Mouse (Mus musculus): ENCODE measurements around the gene Inpp4b. TPM values are rescaled to one million over a fixed set of nuclear protein-coding genes. Genes with fewer than 3 reads are reported as not detected.
"Not testable (repeated sequence)": the region's sequence is repeated elsewhere in the genome, so short reads cannot be mapped to it uniquely, and the experiment has no call there.

Gene Inpp4b
- polyA plus RNA-seq, 1 experiment from 2014 or later = 10.1 TPM

GRCm38 (mm10) chr8:82079267-82079666 lies 736.9 kb downstream of the Inpp4b start:
- H3K4me1 ChIP-seq (ENCODE audit: control insufficient read depth, insufficient read depth, low read length) = no peaks in the 10 kb centered on the region
- H3K27me3 ChIP-seq (ENCODE audit: control insufficient read depth, insufficient read depth, low read length) = no peaks in the 10 kb centered on the region
- no peak for ATAC-seq (ENCODE audit: low read depth)

GRCm38 (mm10) chr8:82086631-82087030 lies 744.3 kb downstream of the Inpp4b start:
- not testable (repeated sequence) for H3K9ac ChIP-seq (replicated peaks; ENCODE audit: low read depth, low read length); H3K4me1 ChIP-seq (ENCODE audit: control insufficient read depth, insufficient read depth, low read length); ATAC-seq (ENCODE audit: low read depth); H3K36me3 ChIP-seq (ENCODE audit: control insufficient read depth, insufficient read depth, low read length); H3K4me3 ChIP-seq (ENCODE audit: low read depth, low read length); H3K9me3 ChIP-seq (ENCODE audit: control insufficient read depth, low read length); H3K27ac ChIP-seq (ENCODE audit: low read depth, low read length); H3K4me2 ChIP-seq (ENCODE audit: low read depth, low read length); H3K27me3 ChIP-seq (ENCODE audit: control insufficient read depth, insufficient read depth, low read length)
- whole genome bisulfite sequencing = 98% methylated on average over 7 of the region's 7 CpGs

More at GRCm38 (mm10) chr8:82079267-82079666, 736.9 kb downstream of the Inpp4b start:
- no peak overlapping the region for H3K4me3 ChIP-seq (ENCODE audit: low read depth, low read length)
- no peaks in the 10 kb centered on the region for H3K36me3 ChIP-seq (ENCODE audit: control insufficient read depth, insufficient read depth, low read length)
- H3K9ac ChIP-seq (replicated peaks; ENCODE audit: low read depth, low read length) = no peak overlapping the region
- no peak overlapping the region for H3K27ac ChIP-seq (ENCODE audit: low read depth, low read length)
- H3K9me3 ChIP-seq (ENCODE audit: control insufficient read depth, low read length) = no peaks in the 10 kb centered on the region
- no peak overlapping the region for H3K4me2 ChIP-seq (ENCODE audit: low read depth, low read length)

GRCm38 (mm10) chr8:82090901-82091300 lies 748.5 kb downstream of the Inpp4b start:
- H3K9me3 ChIP-seq (ENCODE audit: control insufficient read depth, low read length) = no peaks in the 10 kb centered on the region
- H3K4me3 ChIP-seq (ENCODE audit: low read depth, low read length) = no peak overlapping the region
- 85% methylated on average over 1 of the region's 1 CpGs for WGBS
- no peaks in the 10 kb centered on the region for H3K27me3 ChIP-seq (ENCODE audit: control insufficient read depth, insufficient read depth, low read length)
- no peaks in the 10 kb centered on the region for H3K4me1 ChIP-seq (ENCODE audit: control insufficient read depth, insufficient read depth, low read length)
- no peak overlapping the region for H3K9ac ChIP-seq (replicated peaks; ENCODE audit: low read depth, low read length)
- no peak overlapping the region for H3K27ac ChIP-seq (ENCODE audit: low read depth, low read length)
- no peak overlapping the region for H3K4me2 ChIP-seq (ENCODE audit: low read depth, low read length)
- no peaks in the 10 kb centered on the region for H3K36me3 ChIP-seq (ENCODE audit: control insufficient read depth, insufficient read depth, low read length)
- ATAC-seq (ENCODE audit: low read depth) = no peak

GRCm38 (mm10) chr8:82093274-82093673 lies 750.9 kb downstream of the Inpp4b start:
- H3K4me2 ChIP-seq (ENCODE audit: low read depth, low read length) = no peak overlapping the region
- H3K36me3 ChIP-seq (ENCODE audit: control insufficient read depth, insufficient read depth, low read length) = no peaks in the 10 kb centered on the region
- H3K4me1 ChIP-seq (ENCODE audit: control insufficient read depth, insufficient read depth, low read length) = no peaks in the 10 kb centered on the region
- no peak overlapping the region for H3K9ac ChIP-seq (replicated peaks; ENCODE audit: low read depth, low read length)
- no peaks in the 10 kb centered on the region for H3K9me3 ChIP-seq (ENCODE audit: control insufficient read depth, low read length)
- H3K27ac ChIP-seq (ENCODE audit: low read depth, low read length) = no peak overlapping the region
- H3K27me3 ChIP-seq (ENCODE audit: control insufficient read depth, insufficient read depth, low read length) = no peaks in the 10 kb centered on the region
- no peak overlapping the region for H3K4me3 ChIP-seq (ENCODE audit: low read depth, low read length)
- ATAC-seq (ENCODE audit: low read depth) = no peak

GRCm38 (mm10) chr8:82104560-82104959 lies 762.2 kb downstream of the Inpp4b start:
- H3K4me1 ChIP-seq (ENCODE audit: control insufficient read depth, insufficient read depth, low read length) = no peaks in the 10 kb centered on the region
- H3K4me2 ChIP-seq (ENCODE audit: low read depth, low read length) = no peak overlapping the region
- H3K36me3 ChIP-seq (ENCODE audit: control insufficient read depth, insufficient read depth, low read length) = no peaks in the 10 kb centered on the region
- no peak overlapping the region for H3K27ac ChIP-seq (ENCODE audit: low read depth, low read length)
- H3K9me3 ChIP-seq (ENCODE audit: control insufficient read depth, low read length) = no peaks in the 10 kb centered on the region
- H3K27me3 ChIP-seq (ENCODE audit: control insufficient read depth, insufficient read depth, low read length) = no peaks in the 10 kb centered on the region
- ATAC-seq (ENCODE audit: low read depth) = no peak
- H3K9ac ChIP-seq (replicated peaks; ENCODE audit: low read depth, low read length) = no peak overlapping the region
- no peak overlapping the region for H3K4me3 ChIP-seq (ENCODE audit: low read depth, low read length)

- H3K4me3 ChIP-seq (ENCODE audit: low read depth, low read length) = no peak overlapping the region
- H3K27ac ChIP-seq (ENCODE audit: low read depth, low read length) = no peak overlapping the region
- H3K36me3 ChIP-seq (ENCODE audit: control insufficient read depth, insufficient read depth, low read length) = no peaks in the 10 kb centered on the region
- 87% methylated on average over 3 of the region's 3 CpGs for WGBS
- H3K9ac ChIP-seq (replicated peaks; ENCODE audit: low read depth, low read length) = no peak overlapping the region
- no peak overlapping the region for H3K4me2 ChIP-seq (ENCODE audit: low read depth, low read length)
- ATAC-seq (ENCODE audit: low read depth) = no peak
- no peaks in the 10 kb centered on the region for H3K27me3 ChIP-seq (ENCODE audit: control insufficient read depth, insufficient read depth, low read length)
- H3K4me1 ChIP-seq (ENCODE audit: control insufficient read depth, insufficient read depth, low read length) = no peaks in the 10 kb centered on the region
- no peaks in the 10 kb centered on the region for H3K9me3 ChIP-seq (ENCODE audit: control insufficient read depth, low read length)
Measured at GRCm38 (mm10) chr8:82106131-82106530, 763.8 kb downstream of the Inpp4b start.

GRCm38 (mm10) chr8:82150272-82150671 lies 807.9 kb downstream of the Inpp4b start:
- Histone ChIP-seq H3K4me1 (ENCODE audit: control insufficient read depth, insufficient read depth, low read length) (no peaks in the 10 kb centered on the region), H3K4me3 (ENCODE audit: low read depth, low read length) (no peak overlapping the region), H3K9me3 (ENCODE audit: control insufficient read depth, low read length) (peaks cover 6% of the 10 kb centered on the region; the same call in 1 of the 2 replicates), H3K4me2 (ENCODE audit: low read depth, low read length) (no peak overlapping the region), H3K27ac (ENCODE audit: low read depth, low read length) (no peak overlapping the region), H3K27me3 (ENCODE audit: control insufficient read depth, insufficient read depth, low read length) (no peaks in the 10 kb centered on the region), H3K9ac (replicated peaks; ENCODE audit: low read depth, low read length) (no peak overlapping the region), H3K36me3 (ENCODE audit: control insufficient read depth, insufficient read depth, low read length) (no peaks in the 10 kb centered on the region)
- ATAC-seq (ENCODE audit: low read depth) = no peak

GRCm38 (mm10) chr8:82157928-82158327 lies 815.6 kb downstream of the Inpp4b start:
- Histone ChIP-seq H3K36me3 (ENCODE audit: control insufficient read depth, insufficient read depth, low read length) (no peaks in the 10 kb centered on the region), H3K4me1 (ENCODE audit: control insufficient read depth, insufficient read depth, low read length) (no peaks in the 10 kb centered on the region), H3K4me3 (ENCODE audit: low read depth, low read length) (no peak overlapping the region), H3K27me3 (ENCODE audit: control insufficient read depth, insufficient read depth, low read length) (no peaks in the 10 kb centered on the region), H3K9ac (replicated peaks; ENCODE audit: low read depth, low read length) (no peak overlapping the region), H3K9me3 (ENCODE audit: control insufficient read depth, low read length) (peaks cover 6% of the 10 kb centered on the region; the same call in 1 of the 2 replicates), H3K4me2 (ENCODE audit: low read depth, low read length) (no peak overlapping the region), H3K27ac (ENCODE audit: low read depth, low read length) (no peak overlapping the region)
- ATAC-seq (ENCODE audit: low read depth) = no peak
- WGBS = 90% methylated on average over 1 of the region's 1 CpGs
